Mouse (Mus musculus) frontal cortex, postnatal 36 days (tissue): Measurements from ENCODE around the gene Gm49383.
"Not testable (repeated sequence)": the region's sequence is repeated elsewhere in the genome, so short reads cannot be mapped to it uniquely, and the experiment has no call there.

Experiments used
- DNase-seq, 2 experiments: peaks; one replicate each; pipeline ENCODE4 v3.0.0; 2022; ENCODE audit warnings: low spot score in 2 of 2

The Gm49383 gene

DNA sequence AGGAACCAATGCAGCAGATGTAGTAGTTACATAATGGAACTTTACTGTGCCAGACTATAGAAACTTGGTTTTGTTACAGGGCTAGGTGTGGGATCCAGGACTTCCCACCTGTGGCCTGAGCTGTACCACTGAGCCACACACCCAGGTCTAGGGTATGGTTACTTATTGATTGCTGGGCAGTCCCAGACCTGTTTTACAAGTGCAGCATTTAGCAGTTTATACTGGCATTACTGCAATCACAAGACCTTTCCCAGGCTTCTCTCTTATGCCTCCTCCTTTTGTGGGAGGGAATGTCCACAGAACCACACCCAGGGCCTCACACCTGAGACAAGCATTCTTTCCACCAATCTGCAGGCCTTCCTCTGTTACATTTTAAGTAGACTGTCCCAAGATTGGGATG, 2.1 kb upstream of the Gm49383 start:
- no peak for DNase-seq

- peak; percentile 60 to 62 for DNase-seq
These were observed 1.2 kb upstream of the Gm49383 start, which contains the start of gene Dnaaf2 for GRCm38 (mm10) chr12:69198164-69198535. TSS of gene Dnaaf2 (minus strand) at chr12:69198429.

GRCm38 (mm10) chr12:69197378-69198163, 667 bp upstream of the Gm49383 start:
- DNase-seq = peak; percentile 43 to 52

- no peak for DNase-seq
These were observed 4.3 kb downstream of the Gm49383 start for GRCm38 (mm10) chr12:69192637-69193036.

- DNase-seq = no peak
These were observed 5.5 kb downstream of the Gm49383 start for GRCm38 (mm10) chr12:69191396-69191795.

- no peak for DNase-seq
These were observed 6.4 kb downstream of the Gm49383 start for GRCm38 (mm10) chr12:69190522-69190921.

DNA sequence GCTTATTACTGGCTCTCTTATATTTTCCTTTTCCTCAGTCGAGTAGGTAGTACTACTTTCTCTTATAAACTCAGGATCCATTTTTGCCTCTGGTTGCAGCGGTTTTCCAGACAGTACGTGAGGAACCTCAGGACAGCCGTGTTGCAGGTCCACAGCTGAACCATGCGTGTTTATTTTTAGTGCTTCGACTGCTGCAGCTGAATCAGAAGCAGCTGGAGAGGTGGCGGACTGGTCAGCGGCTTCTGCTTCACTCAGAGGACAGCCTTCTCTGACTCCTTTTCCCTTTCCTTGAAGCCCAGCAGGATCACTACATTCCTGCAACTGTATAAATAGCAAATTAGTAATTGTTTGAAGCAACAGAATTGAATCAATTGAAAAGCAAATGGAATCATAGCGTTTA, 6.8 kb downstream of the Gm49383 start:
- no peak for DNase-seq

GRCm38 (mm10) chr12:69186811-69187471, 10.0 kb downstream of the Gm49383 start:
- DNase-seq = no peak

GRCm38 (mm10) chr12:69185371-69185770, 11.5 kb downstream of the Gm49383 start:
- DNase-seq = no peak

GRCm38 (mm10) chr12:69184342-69185295, 12.3 kb downstream of the Gm49383 start:
- peak in 1 of 2 experiments; percentile 60 for DNase-seq

GRCm38 (mm10) chr12:69183583-69184308, 13.2 kb downstream of the Gm49383 start, which contains the start of the genes Rpl36al and Mgat2:
TSS of gene Rpl36al (minus strand) at chr12:69184083.
TSS of gene Mgat2 (plus strand) at chr12:69184157.
- DNase-seq = peak; percentile 97 to 98

DNA sequence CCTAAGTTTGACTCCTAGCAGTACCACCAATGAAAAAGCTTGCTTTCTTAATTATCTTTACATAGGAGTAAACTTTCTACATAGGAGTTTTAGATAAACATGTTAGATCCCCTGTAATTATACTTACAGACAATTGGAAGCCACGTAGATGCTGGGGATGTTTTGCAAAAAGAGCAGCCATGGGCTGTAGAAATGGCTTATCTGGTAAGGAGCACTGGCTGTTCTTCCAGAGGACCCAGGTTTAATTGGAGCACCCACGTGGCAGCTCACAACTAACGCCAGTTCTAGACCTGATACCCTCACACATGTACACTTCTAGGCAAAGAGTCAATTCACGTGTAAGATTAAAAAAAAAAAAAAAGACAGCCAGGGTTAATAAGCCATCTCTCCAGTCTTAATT, 15.1 kb downstream of the Gm49383 start:
- no peak for DNase-seq

- DNase-seq = no peak
These were observed 17.5 kb downstream of the Gm49383 start for GRCm38 (mm10) chr12:69179371-69179770.

DNA sequence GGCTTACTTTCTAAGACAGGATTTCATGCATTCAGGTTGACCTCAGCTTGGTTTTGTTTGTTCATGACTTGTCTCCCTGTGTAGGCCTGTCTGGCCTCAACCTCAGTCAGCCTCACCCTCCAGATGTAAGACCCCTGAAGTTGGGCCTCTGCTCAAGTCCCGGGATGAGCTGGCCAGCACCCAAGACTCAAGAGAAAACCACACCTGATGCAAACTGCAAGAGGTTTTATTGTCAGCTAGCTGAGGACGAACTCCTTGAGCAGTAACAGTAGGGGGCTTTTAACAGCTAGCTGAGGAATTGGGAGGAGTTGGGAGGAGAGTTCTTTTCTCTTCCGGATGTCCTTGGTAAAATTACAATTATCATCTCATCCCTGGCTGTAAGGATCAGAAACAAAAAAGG, 19.4 kb downstream of the Gm49383 start:
- DNase-seq = no peak

- no peak for DNase-seq
These were observed 20.9 kb downstream of the Gm49383 start for GRCm38 (mm10) chr12:69175975-69176374.

- no peak for DNase-seq
These were observed 25.6 kb downstream of the Gm49383 start for GRCm38 (mm10) chr12:69171307-69171706.

DNA sequence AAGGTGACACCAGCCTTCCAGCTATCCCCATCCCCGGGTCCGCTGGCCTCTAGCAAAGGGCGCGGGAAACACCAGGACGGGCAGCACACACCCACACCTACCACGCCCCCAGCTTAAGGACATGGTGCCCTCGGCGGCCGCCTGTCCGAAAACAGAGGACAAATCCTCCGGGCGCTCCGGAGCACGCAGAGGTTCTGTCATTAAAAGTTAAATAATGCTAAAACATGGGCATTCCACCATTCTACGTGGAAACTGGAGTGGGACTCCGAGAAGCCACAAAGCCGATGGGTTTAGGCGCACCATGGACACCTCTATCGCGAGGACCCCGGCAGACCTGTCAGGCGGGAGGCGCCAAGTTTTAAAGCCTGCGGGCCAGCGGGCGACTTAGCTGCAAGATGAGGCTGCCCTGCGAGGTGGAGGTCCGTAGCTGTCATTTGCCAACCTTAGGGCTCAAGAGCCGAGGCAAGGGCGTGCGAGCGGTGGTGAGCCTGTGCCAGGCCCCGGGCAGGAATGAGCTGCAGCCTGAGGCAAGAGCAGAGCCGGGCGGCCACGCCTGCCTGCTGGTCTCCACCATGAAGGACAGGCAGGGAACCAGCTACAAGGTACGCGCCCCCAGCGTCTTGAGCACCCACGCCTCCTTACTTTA, 28.3 kb downstream of the Gm49383 start, which contains the start of gene Lrr1:
Gene Lrr1 (plus strand): TSS at position 354 of the 646 bp plus-strand sequence.
- peak; percentile 88 to 91 for DNase-seq

DNA sequence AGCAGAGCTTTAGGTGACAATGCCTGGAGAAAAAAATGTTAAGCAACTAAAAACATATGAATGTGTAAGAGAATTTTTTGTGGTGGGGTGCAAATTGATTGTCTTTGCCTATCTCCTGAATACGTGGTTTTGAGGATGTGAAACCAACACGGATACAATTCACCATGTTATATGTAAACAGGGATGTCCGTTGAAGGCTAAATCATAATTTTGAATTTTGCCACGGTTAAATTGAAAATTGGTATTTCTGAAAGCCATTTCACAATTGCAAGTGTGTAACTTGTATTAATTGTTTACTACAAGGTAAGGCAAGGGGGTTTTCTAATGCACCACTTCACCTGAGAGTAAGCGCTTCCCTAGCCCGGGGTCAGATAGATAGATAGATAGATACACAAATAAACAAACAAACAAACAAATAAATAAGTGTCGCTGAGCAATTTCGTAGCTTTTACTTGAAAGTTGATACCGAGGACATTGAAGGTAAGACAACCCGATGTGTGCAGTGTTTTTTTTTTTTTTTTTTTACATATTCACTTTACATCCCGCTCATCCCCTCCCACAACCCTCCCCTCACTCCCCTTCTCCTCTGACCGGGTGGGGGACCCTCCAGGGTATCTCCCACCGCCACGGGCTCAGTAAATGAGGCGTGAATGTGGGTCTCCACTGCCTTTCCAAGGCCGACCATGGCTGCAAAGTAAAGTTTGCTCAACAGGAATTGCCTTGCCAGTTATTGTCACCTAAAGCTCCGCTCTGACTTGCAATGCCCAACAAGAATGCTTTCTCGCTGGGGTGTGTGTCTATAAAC, 29.0 kb downstream of the Gm49383 start:
- no peak for DNase-seq

GRCm38 (mm10) chr12:69166861-69167581, 29.9 kb downstream of the Gm49383 start:
- not testable (repeated sequence) for DNase-seq
